Mouse (Mus musculus): ENCODE data around the gene Maml3.

Gene Maml3

DNA sequence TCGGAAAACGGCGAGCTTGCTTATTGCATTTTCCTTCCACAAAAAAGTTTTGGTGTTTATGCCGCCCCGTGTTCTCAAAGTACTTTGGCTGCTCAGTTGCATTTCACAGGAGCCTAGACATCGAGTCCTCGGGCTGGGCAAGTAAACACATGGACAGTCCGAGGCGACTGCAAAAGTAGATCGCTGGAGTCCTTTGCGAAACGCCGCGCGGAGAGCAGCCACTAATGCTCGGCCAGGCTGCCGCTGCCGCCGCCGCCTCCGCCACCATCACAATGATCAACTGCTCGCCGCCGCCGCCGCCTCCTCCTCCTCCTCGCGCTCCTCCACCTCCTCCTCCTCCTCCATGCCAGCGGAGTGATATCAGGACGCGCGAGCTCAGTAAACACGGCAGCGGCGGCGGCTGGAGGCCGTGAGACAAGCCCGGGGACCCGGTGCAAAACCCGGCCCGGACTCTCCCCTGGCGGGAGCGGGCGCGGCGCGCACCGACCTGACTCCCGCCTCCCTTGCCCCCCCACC, at the start of gene Maml3:
Gene Maml3, minus strand, starts transcription at position 441 of the 516 bp plus-strand sequence.
- DNase-seq, result peak; percentile 98

DNA sequence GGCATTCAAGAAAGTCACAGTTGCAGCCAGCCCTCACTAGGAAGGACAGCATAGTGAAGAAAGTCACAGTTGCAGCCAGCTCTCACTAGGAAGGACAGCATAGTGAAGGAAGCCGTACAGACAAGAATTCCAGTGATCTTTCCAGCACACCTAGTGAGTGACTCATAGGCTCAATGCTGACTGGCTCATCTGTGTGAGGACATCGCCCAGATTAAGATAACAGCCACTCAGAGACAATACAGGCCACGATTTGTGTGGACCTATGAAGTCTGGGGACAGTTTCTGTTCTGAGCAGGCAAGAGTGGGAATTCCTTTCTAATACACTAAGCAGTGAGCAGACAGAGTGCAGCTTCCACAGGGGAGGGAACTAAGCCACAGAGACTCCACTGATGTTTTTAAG, 46.3 kb upstream of the Maml3 start:
- no peak for DNase-seq

- no peak for DNase-seq
Observed at GRCm38 (mm10) chr3:52148301-52148700, 43.4 kb upstream of the Maml3 start.

DNA sequence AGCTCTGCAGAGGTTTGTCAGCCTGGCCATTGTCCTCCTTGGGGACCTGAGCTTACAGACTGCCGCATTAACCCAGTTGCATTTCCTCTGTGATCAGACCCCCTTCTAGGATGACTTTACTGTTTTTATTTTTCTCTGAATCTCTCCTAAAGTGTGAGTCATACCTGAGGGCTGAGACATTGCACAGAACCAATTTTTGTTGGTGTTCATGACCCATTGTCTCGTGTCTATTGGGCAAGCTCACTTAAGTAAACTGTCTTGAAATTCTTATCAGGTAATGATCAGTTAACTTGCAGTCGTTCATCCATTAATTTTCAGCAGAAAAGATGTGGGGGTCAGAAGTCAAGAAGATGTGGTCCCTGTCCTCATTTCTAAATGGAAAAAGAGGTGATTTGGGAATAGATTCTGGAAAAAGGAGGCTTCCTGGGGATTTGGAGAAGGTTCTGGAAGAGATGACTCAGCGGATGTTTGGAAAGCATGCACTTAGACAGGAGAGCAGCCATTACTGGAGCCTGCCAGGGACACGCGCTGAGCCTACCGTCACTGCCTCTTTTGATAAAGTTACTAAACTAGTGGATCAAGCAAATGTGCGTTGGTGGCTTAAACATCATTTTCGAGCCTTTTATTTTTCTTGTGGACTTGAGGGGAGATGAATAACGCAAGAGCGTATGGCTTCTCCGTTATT, 40.0 kb upstream of the Maml3 start:
- no peak for DNase-seq

DNA sequence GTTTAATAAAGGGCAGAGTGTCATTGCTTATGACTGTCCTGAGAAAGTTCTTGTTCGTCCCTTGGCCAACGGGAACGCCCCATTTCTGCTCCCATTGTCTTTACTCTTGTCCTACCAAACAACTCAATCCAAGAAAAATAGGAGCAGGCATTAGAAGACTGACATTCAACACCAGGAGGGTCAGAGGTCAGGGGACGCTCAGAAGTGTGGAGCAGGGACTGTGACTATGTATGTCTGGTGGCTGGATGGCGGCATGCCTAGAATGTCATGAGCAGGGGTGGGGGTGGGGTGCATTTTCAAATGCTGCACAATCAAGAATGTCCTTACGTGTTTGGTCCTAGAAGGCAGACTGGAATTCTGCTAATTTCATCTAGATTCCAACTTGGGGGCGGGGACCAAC, 38.1 kb upstream of the Maml3 start:
- DNase-seq, result no peak

GRCm38 (mm10) chr3:52140162-52140561, 35.3 kb upstream of the Maml3 start:
- DNase-seq, result peak; percentile 12

GRCm38 (mm10) chr3:52125421-52125820, 20.5 kb upstream of the Maml3 start:
- DNase-seq, result no peak

DNA sequence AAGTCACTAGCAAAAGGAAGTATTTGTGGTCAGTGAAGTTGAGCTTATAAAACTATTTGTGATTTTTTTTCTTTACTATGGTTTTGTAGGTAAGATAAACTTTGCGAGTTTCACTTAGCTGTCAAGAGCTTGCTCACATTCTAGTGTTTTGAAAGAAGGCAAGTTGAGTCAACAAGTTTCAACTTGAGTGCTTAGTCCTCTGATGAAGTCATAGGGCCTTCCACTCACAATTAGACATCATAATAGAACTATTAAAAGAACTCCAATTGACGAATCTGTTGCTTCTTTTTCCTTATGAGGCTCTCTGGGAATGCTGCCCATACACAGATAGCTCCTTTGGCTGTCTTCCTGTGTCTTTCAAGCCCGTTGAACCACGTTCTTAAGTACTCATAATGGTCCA, 16.0 kb upstream of the Maml3 start:
- DNase-seq, result no peak

DNA sequence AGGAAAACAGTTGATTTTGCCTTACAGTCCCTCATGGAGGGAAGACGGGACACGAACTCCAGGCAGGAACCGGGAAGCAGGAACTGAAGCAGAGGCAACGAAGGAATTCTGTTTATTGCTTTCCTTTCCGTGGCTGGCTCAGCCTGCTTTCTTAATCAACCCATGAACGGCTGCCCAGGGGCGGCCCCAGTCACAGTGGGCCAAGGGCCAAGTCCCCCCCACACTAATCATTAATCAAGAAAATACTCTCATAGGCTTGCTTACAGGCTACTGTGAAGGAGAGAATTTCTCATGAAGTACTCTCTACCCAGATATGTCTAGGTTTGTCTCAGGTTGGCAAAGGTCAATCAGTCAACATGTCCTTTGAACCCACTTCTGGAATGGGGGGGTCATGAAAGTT, 14.3 kb upstream of the Maml3 start:
- DNase-seq, result no peak

DNA sequence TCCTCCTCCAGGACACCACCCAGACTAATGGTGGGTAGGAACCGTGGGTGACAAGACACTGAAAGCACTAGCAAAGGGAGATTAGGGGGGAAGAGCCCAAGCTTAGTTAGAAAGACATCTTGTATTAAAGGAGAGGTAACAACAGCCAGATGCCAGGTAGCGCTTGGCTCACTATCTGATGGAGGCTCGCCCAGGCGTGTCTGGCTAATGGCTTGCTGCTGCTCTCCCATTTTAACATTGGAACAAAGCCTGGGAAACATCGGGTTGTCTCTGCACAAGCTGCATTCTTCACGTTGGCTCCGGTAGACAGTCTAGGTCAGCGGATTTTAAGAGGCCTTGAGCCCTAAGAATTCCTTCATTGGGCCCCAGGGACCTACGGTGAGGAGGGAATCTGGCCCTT, 10.5 kb upstream of the Maml3 start:
- DNase-seq, result no peak

GRCm38 (mm10) chr3:52108027-52108426, 3.2 kb upstream of the Maml3 start:
- DNase-seq, result no peak

DNA sequence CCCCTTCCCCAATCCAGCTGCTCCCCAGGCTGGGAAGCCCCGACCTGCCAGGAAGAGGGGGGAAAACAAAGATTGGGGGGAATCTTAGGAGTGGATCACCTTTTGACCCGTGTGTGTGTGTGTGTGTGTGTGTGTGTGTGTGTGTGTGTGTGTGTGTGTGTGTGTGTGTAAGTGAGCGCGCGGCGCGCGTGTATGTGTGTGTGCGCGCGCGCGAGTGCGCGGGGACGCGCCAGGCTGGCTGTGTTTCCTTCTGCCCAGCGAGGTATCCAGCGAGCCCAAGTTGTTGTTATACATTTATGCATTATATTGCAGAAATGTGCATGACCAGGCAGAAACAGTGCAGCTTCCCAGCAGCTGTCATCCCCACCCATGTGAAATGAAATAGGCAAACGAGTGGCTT, 280 bp upstream of the Maml3 start:
- DNase-seq, result no peak

DNA sequence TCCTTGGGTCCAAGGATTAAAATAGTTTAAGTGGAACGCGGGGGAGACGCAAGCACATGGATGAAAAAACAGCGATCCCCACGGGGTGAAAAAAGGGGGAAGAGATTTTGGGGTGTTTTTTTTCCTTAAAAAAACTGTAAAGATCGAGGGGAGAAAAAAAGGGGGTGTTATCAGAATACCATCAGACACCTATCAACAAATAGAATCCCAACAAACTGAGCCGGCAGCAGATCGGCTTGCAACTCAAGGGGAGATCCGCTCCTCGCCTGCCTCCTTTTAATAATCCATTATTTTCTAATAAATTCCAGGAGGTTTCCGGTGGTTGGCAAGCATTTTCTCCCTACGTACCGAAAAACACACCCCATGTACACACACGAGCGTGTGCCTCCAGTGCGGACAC, 668 bp downstream of the Maml3 start:
- DNase-seq, result peak; percentile 27

GRCm38 (mm10) chr3:52103531-52104181, 1.2 kb downstream of the Maml3 start:
- peak; percentile 61 for DNase-seq

GRCm38 (mm10) chr3:52102601-52103530, 2.0 kb downstream of the Maml3 start:
- DNase-seq, result peak; percentile 96

GRCm38 (mm10) chr3:52101977-52102600, 2.8 kb downstream of the Maml3 start:
- DNase-seq, result peak; percentile 95

GRCm38 (mm10) chr3:52101401-52101976, 3.4 kb downstream of the Maml3 start:
- DNase-seq, result no peak

GRCm38 (mm10) chr3:52100926-52101325, 4.0 kb downstream of the Maml3 start:
- DNase-seq, result no peak

GRCm38 (mm10) chr3:52100306-52100705, 4.6 kb downstream of the Maml3 start:
- no peak for DNase-seq

DNA sequence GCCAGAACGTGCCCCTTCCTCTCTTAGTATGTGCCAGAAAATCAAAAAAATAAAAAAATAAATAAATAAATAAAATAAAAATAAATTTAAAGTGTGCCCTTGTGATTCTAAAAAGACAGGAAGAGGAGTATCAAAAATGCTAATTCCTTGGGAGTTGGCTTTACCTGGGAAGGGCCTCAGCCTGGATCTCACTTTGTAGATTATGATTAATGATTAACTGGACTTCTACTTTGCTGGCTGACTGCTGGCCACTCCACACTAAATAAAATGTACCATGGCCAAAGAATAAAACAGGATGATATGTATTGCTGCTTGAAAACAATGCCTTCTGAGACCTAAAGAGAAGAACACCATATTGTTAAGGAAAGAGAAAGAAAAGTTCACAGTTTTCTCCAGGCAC, 5.6 kb downstream of the Maml3 start:
- no peak for DNase-seq

DNA sequence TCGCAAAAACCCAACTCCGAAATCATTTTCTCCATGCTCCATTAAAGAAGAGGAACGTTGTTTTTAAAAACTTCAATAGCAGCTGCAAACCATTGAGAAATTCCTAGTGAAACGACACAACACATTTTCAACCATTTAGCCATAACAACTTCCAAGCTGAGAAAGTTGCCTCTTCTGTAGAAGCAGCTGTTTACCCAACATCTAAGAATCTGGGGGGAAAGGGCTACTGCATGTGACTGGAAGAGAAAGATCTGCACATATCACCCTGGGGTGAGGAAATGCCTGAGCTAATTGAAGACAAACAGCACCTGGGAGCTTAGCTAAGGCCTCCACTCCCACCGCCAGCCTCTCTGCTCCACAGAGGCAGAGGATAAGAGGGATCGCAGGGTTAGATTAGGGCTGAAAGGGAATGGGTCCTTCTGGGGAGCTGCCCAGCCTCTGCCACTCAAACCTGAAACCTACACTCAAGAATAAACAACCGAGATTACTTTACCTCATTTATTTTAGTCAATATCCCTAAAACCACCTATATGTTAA, 13.5 kb downstream of the Maml3 start:
- DNase-seq, result no peak

- DNase-seq, result no peak
Observed at GRCm38 (mm10) chr3:52090230-52090873, 14.5 kb downstream of the Maml3 start.

Data from retina, postnatal 1 day (tissue).